Mouse (Mus musculus): ENCODE measurements around the gene Scml4. TPM values are rescaled to one million over a fixed set of nuclear protein-coding genes. Genes with fewer than 3 reads are reported as not detected.

The Scml4 gene
- total RNA-seq, 1 experiment, result 0.22 TPM

DNA sequence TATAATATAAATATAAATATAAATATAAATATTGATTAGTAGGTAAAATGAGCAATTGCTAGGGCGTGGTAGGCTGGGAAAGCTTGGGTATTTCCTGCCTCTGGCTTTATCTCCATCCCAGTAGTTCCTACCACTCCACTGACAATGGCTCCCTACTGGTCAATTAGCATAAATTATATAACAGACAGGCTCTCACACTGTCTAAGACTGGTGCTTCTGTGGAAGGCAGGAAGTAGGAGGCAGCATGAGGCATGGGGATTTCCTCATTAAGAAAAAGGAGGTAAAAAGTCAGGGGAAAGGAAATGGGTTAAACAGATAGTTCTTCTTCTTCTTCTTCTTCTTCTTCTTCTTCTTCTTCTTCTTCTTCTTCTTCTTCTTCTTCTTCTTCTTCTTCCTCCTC, 48.4 kb downstream of the Scml4 start:
- no peak for DNase-seq (ENCODE audit: low read depth, low spot score)
- no peak for TF ChIP-seq ZNF384 (IDR thresholded peaks at IDR 0.05; ENCODE audit: low read depth, low read length)
- TF ChIP-seq MAFK (IDR thresholded peaks at IDR 0.05; ENCODE audit: insufficient read depth, low read depth, low read length), result no peak
- no peak for TF ChIP-seq CHD2 (IDR thresholded peaks at IDR 0.05; ENCODE audit: low read depth, low read length)
- TF ChIP-seq HCFC1 (IDR thresholded peaks at IDR 0.05; ENCODE audit: borderline replicate concordance, insufficient read depth, low read length), result no peak
- no peak for TF ChIP-seq ZC3H11A (IDR thresholded peaks at IDR 0.05; ENCODE audit: borderline replicate concordance, low read depth, low read length)
- H3K9ac ChIP-seq (ENCODE audit: insufficient read depth, low read depth, low read length, poor library complexity, severe bottlenecking), result no peak overlapping the region
- H3K4me3 ChIP-seq (ENCODE audit: insufficient read depth in 1 of 2, low read depth in 1 of 2, low read length in 2 of 2, poor library complexity in 1 of 2, severe bottlenecking in 1 of 2), result no peak overlapping the region
- no peaks in the 10 kb centered on the region for H3K36me3 ChIP-seq (ENCODE audit: control insufficient read depth, insufficient read depth, low read length, poor library complexity, severe bottlenecking)
- H3K27ac ChIP-seq (ENCODE audit: insufficient read depth, low read depth, low read length, poor library complexity, severe bottlenecking), result no peak overlapping the region
- H3K9me3 ChIP-seq (ENCODE audit: control insufficient read depth, insufficient read depth, low read depth, low read length), result no peaks in the 10 kb centered on the region
- in situ Hi-C loops (cut with MboI; ENCODE audit: low sequenced_read_pairs in 2 of 2, unreplicated experiment in 2 of 2), result no loop called here
- H3K4me1 ChIP-seq (ENCODE audit: control insufficient read depth in 2 of 2, insufficient read depth in 2 of 2, low read length in 2 of 2, poor library complexity in 1 of 2), result no peaks in the 10 kb centered on the region

DNA sequence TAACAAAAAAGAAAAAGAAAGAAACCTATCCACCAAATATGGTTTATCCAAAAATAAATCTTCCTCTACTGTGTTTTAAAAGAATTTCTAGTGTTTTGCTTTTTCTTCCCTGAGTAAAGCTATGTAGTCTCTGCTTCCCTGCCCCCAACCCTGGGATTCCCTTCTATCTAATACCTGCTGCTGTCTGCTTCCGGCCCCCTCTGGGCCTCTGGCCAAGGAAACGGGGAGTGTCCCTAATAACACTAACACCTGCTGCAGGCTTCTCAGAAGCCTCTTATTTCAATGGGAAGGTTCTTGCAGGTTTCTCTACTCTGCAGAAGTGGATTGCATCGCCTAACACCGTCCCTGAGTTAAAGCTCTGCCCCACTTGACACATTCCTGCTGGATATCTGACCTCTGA, 50.4 kb downstream of the Scml4 start:
- Histone ChIP-seq H3K27ac (ENCODE audit: insufficient read depth, low read depth, low read length, poor library complexity, severe bottlenecking) (no peak overlapping the region), H3K9me3 (ENCODE audit: control insufficient read depth, insufficient read depth, low read depth, low read length) (no peaks in the 10 kb centered on the region), H3K4me1 (ENCODE audit: control insufficient read depth in 2 of 2, insufficient read depth in 2 of 2, low read length in 2 of 2, poor library complexity in 1 of 2) (no peaks in the 10 kb centered on the region), H3K4me3 (ENCODE audit: insufficient read depth in 1 of 2, low read depth in 1 of 2, low read length in 2 of 2, poor library complexity in 1 of 2, severe bottlenecking in 1 of 2) (no peak overlapping the region), H3K36me3 (ENCODE audit: control insufficient read depth, insufficient read depth, low read length, poor library complexity, severe bottlenecking) (no peaks in the 10 kb centered on the region), H3K9ac (ENCODE audit: insufficient read depth, low read depth, low read length, poor library complexity, severe bottlenecking) (no peak overlapping the region)
- in situ Hi-C loops (cut with MboI; ENCODE audit: low sequenced_read_pairs in 2 of 2, unreplicated experiment in 2 of 2), result no loop called here
- TF ChIP-seq CHD2 (IDR thresholded peaks at IDR 0.05; ENCODE audit: low read depth, low read length) (no peak), HCFC1 (IDR thresholded peaks at IDR 0.05; ENCODE audit: borderline replicate concordance, insufficient read depth, low read length) (no peak)
- DNase-seq (ENCODE audit: low read depth, low spot score), result no peak

DNA sequence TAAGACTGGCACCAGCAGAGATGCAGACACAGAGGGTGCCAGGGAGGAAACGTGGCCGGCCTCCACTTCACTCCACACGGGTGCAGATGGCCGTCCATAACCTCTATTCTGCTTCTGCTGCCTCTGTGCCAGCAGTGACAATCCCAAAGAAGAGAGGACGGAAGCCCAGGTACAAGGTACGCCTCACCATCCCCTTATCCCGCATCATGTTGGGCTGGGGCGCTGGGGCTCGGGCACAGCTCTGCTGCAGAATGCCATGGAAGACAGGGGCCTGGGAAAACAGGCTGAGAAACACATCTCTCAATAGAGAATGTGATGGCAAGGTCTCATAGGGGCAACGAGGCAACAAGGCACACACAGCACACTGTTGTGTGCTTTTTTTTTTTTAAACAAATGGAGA, 51.9 kb downstream of the Scml4 start:
- Histone ChIP-seq H3K9me3 (ENCODE audit: control insufficient read depth, insufficient read depth, low read depth, low read length) (no peaks in the 10 kb centered on the region), H3K36me3 (ENCODE audit: control insufficient read depth, insufficient read depth, low read length, poor library complexity, severe bottlenecking) (no peaks in the 10 kb centered on the region), H3K9ac (ENCODE audit: insufficient read depth, low read depth, low read length, poor library complexity, severe bottlenecking) (no peak overlapping the region), H3K4me3 (ENCODE audit: insufficient read depth in 1 of 2, low read depth in 1 of 2, low read length in 2 of 2, poor library complexity in 1 of 2, severe bottlenecking in 1 of 2) (no peak overlapping the region), H3K4me1 (ENCODE audit: control insufficient read depth in 2 of 2, insufficient read depth in 2 of 2, low read length in 2 of 2, poor library complexity in 1 of 2) (no peaks in the 10 kb centered on the region), H3K27ac (ENCODE audit: insufficient read depth, low read depth, low read length, poor library complexity, severe bottlenecking) (no peak overlapping the region)
- no peak for DNase-seq (ENCODE audit: low read depth, low spot score)
- no peak for TF ChIP-seq ZC3H11A (IDR thresholded peaks at IDR 0.05; ENCODE audit: borderline replicate concordance, low read depth, low read length)
- TF ChIP-seq HCFC1 (IDR thresholded peaks at IDR 0.05; ENCODE audit: borderline replicate concordance, insufficient read depth, low read length), result no peak
- TF ChIP-seq MAFK (IDR thresholded peaks at IDR 0.05; ENCODE audit: insufficient read depth, low read depth, low read length), result no peak
- no peak for TF ChIP-seq CHD2 (IDR thresholded peaks at IDR 0.05; ENCODE audit: low read depth, low read length)
- no peak for TF ChIP-seq ZNF384 (IDR thresholded peaks at IDR 0.05; ENCODE audit: low read depth, low read length)
- in situ Hi-C loops (cut with MboI; ENCODE audit: low sequenced_read_pairs in 2 of 2, unreplicated experiment in 2 of 2), result no loop called here

DNA sequence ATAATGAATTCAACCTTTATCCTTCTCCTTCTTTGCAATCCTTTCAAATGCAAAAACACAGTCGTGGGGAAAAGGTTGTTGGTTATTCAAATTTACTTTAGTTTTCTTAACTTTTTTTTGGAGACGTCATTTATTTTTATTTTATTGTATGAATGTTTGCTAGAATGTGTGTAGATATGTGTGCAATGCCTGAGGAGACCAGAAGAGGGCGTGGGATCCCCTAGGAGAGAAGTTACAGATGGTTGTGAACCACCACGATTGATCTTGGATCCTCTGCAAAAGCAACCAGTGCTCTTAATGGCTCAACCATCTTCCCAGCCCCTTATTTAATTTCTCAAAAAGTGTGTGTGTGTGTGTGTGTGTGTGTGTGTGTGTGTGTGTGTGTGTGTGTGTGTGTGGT, 53.0 kb downstream of the Scml4 start:
- TF ChIP-seq CHD2 (IDR thresholded peaks at IDR 0.05; ENCODE audit: low read depth, low read length) (no peak), ZNF384 (IDR thresholded peaks at IDR 0.05; ENCODE audit: low read depth, low read length) (no peak), MAFK (IDR thresholded peaks at IDR 0.05; ENCODE audit: insufficient read depth, low read depth, low read length) (no peak), ZC3H11A (IDR thresholded peaks at IDR 0.05; ENCODE audit: borderline replicate concordance, low read depth, low read length) (no peak), HCFC1 (IDR thresholded peaks at IDR 0.05; ENCODE audit: borderline replicate concordance, insufficient read depth, low read length) (no peak)
- Histone ChIP-seq H3K9me3 (ENCODE audit: control insufficient read depth, insufficient read depth, low read depth, low read length) (no peaks in the 10 kb centered on the region), H3K27ac (ENCODE audit: insufficient read depth, low read depth, low read length, poor library complexity, severe bottlenecking) (no peak overlapping the region), H3K9ac (ENCODE audit: insufficient read depth, low read depth, low read length, poor library complexity, severe bottlenecking) (no peak overlapping the region), H3K4me1 (ENCODE audit: control insufficient read depth in 2 of 2, insufficient read depth in 2 of 2, low read length in 2 of 2, poor library complexity in 1 of 2) (no peaks in the 10 kb centered on the region), H3K4me3 (ENCODE audit: insufficient read depth in 1 of 2, low read depth in 1 of 2, low read length in 2 of 2, poor library complexity in 1 of 2, severe bottlenecking in 1 of 2) (no peak overlapping the region), H3K36me3 (ENCODE audit: control insufficient read depth, insufficient read depth, low read length, poor library complexity, severe bottlenecking) (no peaks in the 10 kb centered on the region)
- in situ Hi-C loops (cut with MboI; ENCODE audit: low sequenced_read_pairs in 2 of 2, unreplicated experiment in 2 of 2), result no loop called here
- DNase-seq (ENCODE audit: low read depth, low spot score), result no peak

DNA sequence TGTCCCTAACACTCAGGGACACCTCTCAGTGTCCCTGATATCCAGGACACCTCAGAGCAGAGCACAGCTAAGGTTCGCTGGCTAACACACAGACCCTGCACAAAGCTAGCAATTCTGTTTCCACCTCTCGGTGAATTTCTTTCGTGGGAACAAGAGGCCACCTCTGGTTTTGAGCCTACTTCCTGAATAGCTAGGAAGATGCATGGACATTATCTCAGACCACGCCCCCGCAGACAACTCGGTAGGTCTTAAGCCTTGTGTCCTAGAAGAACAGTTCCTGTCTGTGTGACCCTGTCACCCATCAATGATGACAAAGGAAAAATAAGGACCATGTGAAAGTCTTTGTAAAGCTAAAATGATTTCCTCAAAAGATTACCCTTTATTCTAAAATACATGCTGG, 54.0 kb downstream of the Scml4 start:
- Histone ChIP-seq H3K36me3 (ENCODE audit: control insufficient read depth, insufficient read depth, low read length, poor library complexity, severe bottlenecking) (no peaks in the 10 kb centered on the region), H3K4me3 (ENCODE audit: insufficient read depth in 1 of 2, low read depth in 1 of 2, low read length in 2 of 2, poor library complexity in 1 of 2, severe bottlenecking in 1 of 2) (no peak overlapping the region), H3K9me3 (ENCODE audit: control insufficient read depth, insufficient read depth, low read depth, low read length) (no peaks in the 10 kb centered on the region), H3K9ac (ENCODE audit: insufficient read depth, low read depth, low read length, poor library complexity, severe bottlenecking) (no peak overlapping the region), H3K4me1 (ENCODE audit: control insufficient read depth in 2 of 2, insufficient read depth in 2 of 2, low read length in 2 of 2, poor library complexity in 1 of 2) (no peaks in the 10 kb centered on the region), H3K27ac (ENCODE audit: insufficient read depth, low read depth, low read length, poor library complexity, severe bottlenecking) (no peak overlapping the region)
- TF ChIP-seq HCFC1 (IDR thresholded peaks at IDR 0.05; ENCODE audit: borderline replicate concordance, insufficient read depth, low read length) (no peak), MAFK (IDR thresholded peaks at IDR 0.05; ENCODE audit: insufficient read depth, low read depth, low read length) (no peak), CHD2 (IDR thresholded peaks at IDR 0.05; ENCODE audit: low read depth, low read length) (no peak), ZNF384 (IDR thresholded peaks at IDR 0.05; ENCODE audit: low read depth, low read length) (no peak), ZC3H11A (IDR thresholded peaks at IDR 0.05; ENCODE audit: borderline replicate concordance, low read depth, low read length) (no peak)
- in situ Hi-C loops (cut with MboI; ENCODE audit: low sequenced_read_pairs in 2 of 2, unreplicated experiment in 2 of 2), result no loop called here
- DNase-seq (ENCODE audit: low read depth, low spot score), result no peak
